Mouse (Mus musculus): ENCODE results near the gene Mb21d2. TPM values are rescaled to one million over a fixed set of nuclear protein-coding genes. Genes with fewer than 3 reads are reported as not detected.

The Mb21d2 gene
- total RNA-seq, 1 experiment from 2014 or later: not detected

DNA sequence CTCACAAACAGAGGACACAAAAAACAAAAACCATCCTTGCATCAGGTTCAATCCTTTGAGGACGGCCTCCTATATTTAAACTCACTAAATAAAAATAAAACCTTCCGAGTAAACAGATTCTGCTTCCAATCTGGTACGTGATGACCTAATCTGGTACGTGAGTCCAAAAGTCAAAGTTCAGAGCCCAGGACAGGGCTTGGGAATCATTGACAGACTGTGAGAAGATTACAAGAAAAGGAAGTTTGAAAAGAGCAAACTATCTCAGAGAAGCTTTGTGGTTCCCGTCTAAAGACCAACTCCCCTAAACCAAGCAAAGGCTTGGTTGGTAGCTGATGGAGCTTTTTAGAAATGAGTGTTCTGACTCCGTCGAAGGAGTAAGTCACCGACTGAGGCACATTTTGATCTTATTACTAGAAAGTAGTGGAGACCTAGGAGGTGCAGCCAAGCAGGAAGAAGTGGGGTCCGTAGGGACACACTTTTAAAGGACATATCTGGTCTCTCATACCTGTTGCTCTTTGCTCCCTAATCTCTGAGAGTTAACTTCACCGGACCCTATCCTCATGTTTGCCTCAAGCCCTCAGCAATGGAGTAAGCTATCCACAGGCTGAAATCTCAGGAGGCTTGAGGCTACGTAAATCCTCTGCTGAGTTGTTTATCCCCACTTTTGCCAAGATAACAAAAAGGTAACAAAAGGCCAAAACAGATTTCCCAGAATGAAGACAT is 23.7 kb downstream of the Mb21d2 start:
- ATAC-seq (ENCODE audit: extremely low read depth, insufficient number of reproducible peaks, low FRiP score, poor library complexity, severe bottlenecking): no peak

DNA sequence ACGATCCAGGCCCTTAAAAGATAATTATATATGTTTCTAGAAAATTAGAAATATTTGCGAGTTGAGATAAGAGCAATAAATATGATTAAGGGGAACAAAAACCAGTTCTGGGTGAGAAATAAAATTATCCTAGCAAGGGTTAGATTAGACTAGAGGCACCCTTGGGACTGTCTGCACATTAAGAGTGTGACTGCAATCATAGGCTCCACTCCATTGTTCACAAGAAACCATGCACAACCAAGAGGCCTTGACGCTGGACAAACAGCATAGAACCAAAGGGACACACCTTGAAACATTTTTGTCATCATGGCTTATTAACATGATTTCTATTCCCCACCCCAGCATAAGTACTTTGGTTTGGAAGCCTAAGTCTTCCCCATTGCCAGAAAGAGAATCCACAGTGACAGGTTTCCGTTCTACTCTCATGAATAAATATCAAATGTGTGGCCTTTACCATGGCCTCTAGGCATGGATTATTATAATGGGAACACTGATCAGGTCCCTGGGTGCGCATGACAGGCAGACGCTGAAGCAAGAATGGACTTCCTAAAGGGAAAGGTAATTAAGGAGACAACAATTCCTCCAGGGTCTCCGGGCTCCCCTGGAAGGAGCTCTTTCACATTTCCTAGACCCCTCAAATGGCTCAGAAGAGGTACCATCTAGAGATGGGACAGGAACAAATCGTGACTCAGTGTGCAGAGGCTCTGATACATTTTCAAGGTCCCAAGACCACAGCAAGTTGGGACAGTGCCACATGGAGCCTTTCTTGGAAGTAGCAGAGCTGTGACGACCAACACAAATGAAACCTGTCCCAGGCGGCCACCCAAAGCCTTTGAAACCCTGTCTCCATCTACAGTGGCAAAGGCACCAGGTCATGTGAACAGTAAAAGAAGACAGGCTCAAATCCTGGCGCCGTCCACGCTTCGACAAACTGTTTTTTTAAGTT is 26.6 kb downstream of the Mb21d2 start:
- ATAC-seq (ENCODE audit: extremely low read depth, insufficient number of reproducible peaks, low FRiP score, poor library complexity, severe bottlenecking): no peak

DNA sequence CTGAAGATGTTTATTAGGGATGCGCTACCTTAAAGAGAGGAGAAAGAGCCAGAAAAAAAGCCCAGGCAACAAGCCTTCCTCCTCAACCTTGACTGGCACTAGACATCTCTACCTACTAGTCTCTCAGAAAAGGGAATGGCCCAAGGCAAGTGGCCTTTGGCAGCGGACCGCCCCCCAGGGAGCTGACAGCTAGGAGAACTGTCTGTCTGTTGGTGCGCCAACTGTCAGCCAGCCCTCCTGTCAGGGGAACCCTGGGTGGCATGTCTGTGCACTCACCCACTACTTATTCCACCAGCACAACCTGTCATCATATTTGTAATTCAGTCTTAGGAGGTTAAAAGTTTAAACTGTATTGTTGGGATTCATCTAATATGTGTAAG is 30.3 kb downstream of the Mb21d2 start:
- no peak for ATAC-seq (ENCODE audit: extremely low read depth, insufficient number of reproducible peaks, low FRiP score, poor library complexity, severe bottlenecking)

DNA sequence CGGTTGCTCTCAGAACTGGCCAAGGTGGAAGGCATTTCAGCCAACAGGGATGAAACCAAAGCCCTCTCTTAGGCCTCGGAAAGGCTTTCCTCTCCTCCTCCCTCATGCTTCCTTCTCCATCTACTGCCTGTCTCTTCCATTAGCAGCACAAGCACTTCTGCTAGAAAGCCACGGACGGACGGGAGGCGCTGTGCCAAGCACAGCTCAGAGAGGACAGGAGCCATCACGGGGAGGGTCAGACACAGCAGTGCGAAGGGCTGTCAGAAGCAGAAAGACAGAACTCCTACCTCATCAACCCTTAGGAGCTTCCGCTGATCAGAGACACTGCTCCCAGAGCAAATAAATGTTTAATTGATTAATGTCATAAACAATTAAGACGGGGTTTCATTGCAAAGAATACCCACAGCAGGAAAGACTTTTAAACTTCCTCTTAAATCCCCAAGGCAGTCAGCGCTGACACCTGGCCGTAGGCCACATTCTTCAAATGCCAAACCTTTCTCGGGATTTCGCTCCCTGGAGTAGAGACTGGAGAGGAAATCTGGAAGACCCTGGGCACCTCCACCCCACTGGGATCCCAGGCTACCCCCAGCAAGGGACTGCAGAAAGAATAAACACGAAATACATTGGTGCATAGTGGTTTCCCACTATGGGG is 30.8 kb downstream of the Mb21d2 start:
- no peak for ATAC-seq (ENCODE audit: extremely low read depth, insufficient number of reproducible peaks, low FRiP score, poor library complexity, severe bottlenecking)

DNA sequence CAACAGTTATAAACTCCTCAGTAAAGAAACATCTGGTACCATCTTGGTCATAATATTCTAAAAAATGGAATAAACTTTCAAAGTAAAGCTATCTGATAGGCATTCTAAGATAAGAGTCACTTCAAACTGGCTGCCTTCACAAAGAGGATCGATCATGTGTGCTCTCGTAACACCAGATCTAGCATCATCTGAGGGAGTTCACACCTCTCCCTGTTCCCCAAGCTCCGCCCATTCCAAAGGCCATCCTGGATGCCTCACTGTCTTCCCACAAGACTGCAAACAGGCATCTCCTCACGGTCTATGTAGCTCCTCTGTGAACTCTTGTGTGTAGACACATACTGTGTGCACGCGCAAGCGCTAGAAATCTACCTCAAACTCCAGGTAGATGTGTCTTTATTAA is 32.9 kb downstream of the Mb21d2 start:
- no peak for ATAC-seq (ENCODE audit: extremely low read depth, insufficient number of reproducible peaks, low FRiP score, poor library complexity, severe bottlenecking)

DNA sequence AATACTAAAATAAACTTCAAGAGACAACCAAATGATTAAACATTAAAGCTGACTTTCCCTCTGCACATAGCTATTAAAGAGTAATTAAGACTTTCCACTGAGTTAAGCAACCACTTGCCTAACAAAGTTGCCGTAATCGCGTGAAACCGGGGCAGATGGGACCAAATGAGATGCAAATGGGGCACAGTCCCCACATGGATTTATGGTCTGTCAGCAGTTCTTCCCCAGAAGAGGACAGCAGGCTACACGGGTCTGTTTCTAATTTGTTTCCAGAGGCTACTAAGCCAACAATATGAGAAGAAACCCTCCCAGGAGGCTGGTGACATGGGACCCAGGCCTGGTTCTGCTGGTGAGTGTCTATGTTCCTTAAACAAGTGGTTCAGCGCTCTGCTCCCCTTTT is 34.6 kb downstream of the Mb21d2 start:
- no peak for ATAC-seq (ENCODE audit: extremely low read depth, insufficient number of reproducible peaks, low FRiP score, poor library complexity, severe bottlenecking)

DNA sequence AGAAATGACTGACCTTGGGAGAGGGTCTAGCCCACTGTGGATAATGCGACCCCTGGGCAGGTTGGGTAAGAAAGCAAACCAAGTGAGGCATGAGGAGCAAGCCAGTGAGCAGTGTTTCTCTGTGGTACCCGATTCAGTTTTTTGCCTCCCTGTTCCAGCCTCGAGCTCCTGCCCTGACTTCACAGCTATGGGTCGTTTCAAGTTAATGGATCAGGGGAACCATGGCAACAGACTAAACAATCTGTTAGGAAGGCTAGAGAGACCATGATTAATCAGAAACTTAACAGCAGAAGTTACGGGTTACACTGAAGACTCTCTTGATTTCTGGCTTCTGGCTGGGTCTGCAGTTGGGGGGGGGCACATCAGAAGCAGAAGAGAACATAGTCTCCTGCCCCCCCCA is 36.2 kb downstream of the Mb21d2 start:
- no peak for ATAC-seq (ENCODE audit: extremely low read depth, insufficient number of reproducible peaks, low FRiP score, poor library complexity, severe bottlenecking)

DNA sequence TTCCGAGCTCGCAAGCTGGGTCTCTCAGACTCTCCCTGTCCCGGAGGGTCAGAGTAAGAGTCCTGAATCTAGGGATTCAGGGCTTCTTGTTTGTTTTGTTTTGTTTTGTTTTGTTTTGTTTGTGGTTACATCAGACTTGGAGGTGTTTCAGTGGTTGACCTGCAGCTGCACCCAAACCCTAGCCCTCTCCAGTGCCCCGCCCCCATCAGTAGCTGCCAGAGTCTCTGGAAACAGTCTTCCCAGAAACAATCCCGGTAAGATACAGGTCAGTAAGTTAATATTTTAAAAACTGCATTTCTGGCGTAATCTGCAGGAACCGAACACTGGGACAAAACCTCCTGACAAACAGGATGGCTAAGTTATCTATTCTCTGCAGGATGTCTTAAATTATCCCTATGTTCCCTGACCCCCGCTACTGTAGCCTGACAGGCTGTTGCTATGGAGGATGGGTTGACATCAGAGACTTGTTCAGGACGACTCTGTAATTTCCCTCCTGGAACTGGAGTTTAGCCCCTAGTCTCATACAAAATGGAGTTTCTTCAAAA is 43.2 kb downstream of the Mb21d2 start:
- ATAC-seq (ENCODE audit: extremely low read depth, insufficient number of reproducible peaks, low FRiP score, poor library complexity, severe bottlenecking): no peak

DNA sequence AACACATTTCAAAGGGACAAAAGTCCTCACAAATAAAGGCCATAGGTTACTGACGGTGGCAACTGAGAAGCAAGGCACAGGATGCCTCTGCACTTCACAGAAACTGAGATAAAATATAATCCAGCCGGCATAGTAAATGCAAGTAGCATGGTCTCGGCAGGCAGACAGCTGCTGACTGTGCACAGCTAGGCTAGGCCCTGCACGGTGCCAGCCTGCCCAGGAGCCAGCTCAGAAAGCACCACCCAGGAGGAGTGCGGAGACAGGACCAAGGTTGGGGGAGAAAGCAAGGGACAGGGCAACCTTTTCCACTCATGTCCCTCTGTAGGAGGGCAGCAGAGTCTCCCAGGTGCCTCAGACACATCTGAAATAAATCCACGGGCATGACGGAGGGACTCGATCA is 44.0 kb downstream of the Mb21d2 start:
- ATAC-seq (ENCODE audit: extremely low read depth, insufficient number of reproducible peaks, low FRiP score, poor library complexity, severe bottlenecking): no peak

DNA sequence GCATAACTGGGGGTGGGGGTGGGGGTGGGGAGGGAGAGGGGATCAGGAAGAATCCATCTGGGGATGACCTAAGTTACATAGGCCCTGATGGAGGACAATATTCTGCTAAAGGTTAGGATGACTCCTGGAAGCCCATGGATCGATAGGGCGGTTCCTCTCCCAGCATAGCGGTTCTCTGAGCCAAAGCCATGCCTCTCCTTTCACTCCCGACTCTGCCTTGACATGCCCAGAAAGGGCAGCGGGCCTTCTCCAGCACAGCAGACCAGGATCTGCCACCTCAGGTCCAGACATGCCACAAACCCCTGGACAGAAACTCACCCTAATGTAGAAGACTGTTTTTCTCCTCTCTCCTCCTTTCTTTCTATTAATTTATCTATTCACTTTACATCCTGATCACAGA is 44.8 kb downstream of the Mb21d2 start:
- ATAC-seq (ENCODE audit: extremely low read depth, insufficient number of reproducible peaks, low FRiP score, poor library complexity, severe bottlenecking): no peak

DNA sequence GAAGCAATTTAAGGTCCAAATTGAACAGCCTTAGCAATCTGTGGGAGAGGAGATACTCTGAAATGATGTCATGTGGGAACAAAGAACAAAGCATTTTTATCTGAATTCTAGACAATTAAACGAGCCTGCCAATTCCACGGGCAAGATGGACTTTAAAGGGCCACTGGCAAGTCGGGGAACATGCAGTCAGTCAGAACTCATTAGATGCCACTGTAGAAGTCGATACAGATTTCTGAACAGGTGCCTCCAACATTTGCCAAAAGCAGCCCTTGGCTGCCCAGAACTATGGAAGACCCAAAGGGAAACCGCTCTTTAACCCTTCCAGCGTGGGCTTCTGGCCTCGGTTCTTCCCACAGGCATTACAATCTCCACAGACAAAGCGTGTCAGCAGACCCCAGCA is 45.8 kb downstream of the Mb21d2 start:
- ATAC-seq (ENCODE audit: extremely low read depth, insufficient number of reproducible peaks, low FRiP score, poor library complexity, severe bottlenecking): no peak

DNA sequence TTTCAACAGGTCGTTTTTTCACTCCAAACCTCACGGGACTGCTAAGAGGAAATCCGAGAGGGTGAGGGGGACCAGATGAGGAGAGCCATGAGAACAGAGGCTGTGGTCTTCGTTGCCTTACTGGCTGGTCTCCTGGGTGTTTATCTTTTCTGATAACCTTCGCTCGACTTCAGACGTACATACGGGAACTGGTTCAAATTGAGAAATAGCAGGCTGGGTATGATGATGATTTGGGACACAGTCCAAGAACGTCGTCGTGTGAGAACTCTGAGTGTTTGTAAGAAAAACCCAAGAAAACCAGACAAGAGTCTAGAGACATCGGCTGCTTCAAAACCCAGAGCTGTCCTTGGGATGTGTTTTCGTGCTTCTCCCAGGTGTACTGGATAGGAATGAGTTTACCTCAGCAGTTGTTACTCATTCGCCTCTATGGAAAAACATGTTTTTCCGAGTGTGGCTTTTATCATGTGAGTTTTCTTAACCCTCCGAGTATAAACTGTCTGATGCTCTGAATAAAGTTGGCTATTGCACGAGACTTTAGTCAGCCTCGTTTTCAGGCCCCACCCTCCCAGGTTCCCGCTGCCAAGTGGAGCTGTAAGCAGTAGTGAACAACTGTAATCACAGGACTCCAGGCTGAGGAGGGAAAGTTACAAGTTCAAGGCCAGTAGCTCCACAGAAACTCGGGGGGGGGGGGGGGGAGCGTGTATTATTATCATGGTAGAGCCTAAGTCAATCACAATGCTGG is 46.6 kb downstream of the Mb21d2 start:
- ATAC-seq (ENCODE audit: extremely low read depth, insufficient number of reproducible peaks, low FRiP score, poor library complexity, severe bottlenecking): no peak

DNA sequence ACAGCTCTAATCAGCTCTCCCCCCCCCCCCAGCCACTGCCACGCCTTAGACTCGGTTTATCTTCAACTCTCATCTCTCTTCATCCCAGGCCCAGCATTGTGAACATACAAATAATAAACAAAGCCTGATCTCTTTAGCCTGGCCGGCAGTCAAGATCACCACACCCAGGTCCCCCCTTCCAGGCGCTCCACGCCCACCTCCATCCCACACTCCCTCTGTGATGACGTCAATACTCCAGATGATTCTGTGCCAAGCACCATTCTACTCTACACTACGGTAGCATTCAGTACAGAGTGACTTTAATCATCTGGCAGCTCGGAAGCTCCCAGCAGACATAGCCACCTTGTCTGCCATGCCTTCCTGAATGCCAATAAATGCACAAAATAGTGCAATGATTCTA is 47.7 kb downstream of the Mb21d2 start:
- no peak for ATAC-seq (ENCODE audit: extremely low read depth, insufficient number of reproducible peaks, low FRiP score, poor library complexity, severe bottlenecking)

DNA sequence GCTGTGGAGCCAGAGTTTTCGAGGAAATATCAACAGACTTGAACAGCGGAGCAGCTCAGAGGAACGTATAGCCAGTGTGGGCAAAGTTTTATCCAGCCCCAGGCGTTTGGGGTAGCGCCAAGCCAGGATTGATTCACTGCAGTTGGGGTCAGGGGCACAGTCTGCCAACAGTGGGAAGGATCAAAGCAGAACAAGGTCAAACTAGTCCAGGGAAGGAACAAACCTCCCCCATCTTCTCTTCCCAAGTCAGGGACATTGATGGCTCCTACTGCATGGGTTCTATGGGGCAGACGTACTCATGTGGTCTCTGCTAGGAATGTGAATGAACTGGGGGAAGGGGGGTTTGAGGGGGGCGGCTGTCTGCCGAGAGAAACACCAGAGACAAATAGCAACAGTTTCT is 48.7 kb downstream of the Mb21d2 start:
- ATAC-seq (ENCODE audit: extremely low read depth, insufficient number of reproducible peaks, low FRiP score, poor library complexity, severe bottlenecking): no peak

DNA sequence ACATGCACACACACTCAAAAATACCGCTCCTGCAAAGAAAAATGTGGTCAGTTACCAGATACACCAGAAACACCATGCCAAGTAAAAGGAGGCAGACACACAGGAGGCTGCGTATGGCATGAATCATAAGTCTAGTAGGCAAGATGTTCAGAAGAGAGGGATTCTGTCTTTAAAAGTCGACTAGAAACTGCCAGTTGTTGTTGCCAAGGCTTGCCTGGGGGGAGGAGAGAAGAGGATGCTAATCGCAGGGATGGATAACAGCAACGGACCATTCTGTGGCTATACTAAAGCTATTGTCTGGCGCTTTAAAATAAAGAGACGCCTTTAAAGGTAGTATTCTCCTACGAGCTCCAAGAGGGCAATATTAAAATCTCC is 49.2 kb downstream of the Mb21d2 start:
- ATAC-seq (ENCODE audit: extremely low read depth, insufficient number of reproducible peaks, low FRiP score, poor library complexity, severe bottlenecking): no peak

DNA sequence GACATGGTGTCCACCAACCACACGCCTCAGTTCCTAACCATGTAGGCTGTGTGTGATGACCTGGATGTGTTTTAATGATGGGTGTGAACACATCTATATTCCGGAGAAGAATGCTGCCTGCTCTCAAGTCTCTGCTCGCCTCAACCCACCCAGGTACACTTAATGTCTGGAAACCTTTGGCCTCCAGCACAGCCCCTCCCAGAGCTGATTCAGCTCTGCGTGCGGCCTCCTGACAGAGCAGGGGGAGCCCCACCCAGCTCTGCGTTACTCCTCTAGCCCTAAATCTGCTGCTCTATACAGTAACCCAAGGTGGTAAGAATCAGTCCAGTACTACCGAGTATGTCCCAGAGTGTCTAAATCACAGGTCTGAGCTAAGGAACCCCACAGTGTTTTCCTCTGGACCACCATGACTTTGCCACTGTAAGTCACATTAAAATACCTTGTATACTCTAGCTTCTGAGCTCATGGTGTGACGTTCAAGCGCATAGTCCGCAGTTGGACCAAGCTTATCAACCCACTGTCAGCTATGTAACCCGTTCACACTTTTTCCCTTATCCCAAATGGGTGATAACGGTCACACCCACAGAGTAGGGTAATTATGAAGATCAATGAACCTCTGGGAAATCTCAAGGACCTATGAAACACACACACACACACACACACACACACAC is 49.7 kb downstream of the Mb21d2 start:
- ATAC-seq (ENCODE audit: extremely low read depth, insufficient number of reproducible peaks, low FRiP score, poor library complexity, severe bottlenecking): no peak

DNA sequence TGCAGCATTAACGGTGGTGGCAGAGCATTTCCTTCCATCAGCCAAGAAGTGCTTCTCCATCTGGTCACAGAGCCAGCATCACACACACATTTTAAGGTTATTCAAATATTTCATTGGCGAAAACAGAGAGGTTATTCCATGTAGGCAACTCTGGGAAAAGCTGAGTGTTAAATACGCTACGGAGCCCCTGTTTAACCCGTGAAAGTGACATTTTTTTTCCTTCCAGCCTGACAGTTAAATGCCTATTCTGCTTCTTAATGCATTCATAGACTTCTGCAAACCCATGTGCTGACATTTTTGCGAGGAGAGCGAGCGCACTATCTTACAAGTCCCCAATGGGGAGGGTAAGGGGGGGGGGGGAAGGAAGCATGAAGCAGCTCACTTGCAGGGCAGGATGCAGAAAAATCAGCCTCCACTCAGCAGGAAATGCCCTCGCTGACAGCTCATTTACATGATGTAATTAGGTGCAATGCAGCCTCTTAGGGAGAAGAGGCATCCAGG is 52.3 kb downstream of the Mb21d2 start:
- ATAC-seq (ENCODE audit: extremely low read depth, insufficient number of reproducible peaks, low FRiP score, poor library complexity, severe bottlenecking): no peak

DNA sequence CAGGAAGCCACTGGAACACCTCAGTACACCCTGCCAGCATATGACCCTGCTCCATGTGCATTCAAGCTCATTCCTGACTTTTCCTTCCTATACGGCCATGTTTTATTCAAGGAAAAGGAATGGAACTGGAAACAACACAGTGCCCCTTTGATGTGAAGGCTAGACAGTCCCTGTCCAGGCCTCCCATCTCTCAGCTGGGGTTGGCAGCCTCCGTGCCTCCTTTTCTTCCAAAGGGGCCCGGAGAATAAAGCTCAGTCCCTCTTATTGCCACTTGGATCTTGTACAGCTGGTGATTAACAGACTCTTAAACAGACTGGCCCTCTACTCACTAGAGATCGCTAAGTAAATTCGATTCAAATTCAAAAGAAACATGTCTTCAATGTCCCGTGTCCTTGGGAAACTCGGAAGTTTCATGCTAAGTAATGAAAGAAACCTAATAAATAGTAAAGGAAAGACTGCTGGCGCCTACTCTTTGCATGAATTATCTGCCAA is 56.0 kb downstream of the Mb21d2 start:
- no peak for ATAC-seq (ENCODE audit: extremely low read depth, insufficient number of reproducible peaks, low FRiP score, poor library complexity, severe bottlenecking)

Measured in neutrophil, adult 5-6 weeks (primary cell).